Mouse (Mus musculus) embryonic fibroblast, embryonic 13.5 days (primary cell): ENCODE results near the gene Tmem74b.
A peak's percentile ranks its signal among the peaks of the same experiment; 100 is the strongest.

Source experiments
- CTCF ChIP-seq: IDR thresholded peaks from 2 replicates; pipeline ENCODE4 v1.5.1; 2011; ENCODE audit warnings: mild to moderate bottlenecking, control low read depth, low read length, moderate library complexity, borderline replicate concordance; ENCODE audit not compliant: insufficient read depth
- POLR2A ChIP-seq: IDR thresholded peaks from 2 replicates; pipeline ENCODE4 v1.6.1; 2011; ENCODE audit warnings: low read depth, mild to moderate bottlenecking, control low read depth, low read length, moderate library complexity

DNA sequence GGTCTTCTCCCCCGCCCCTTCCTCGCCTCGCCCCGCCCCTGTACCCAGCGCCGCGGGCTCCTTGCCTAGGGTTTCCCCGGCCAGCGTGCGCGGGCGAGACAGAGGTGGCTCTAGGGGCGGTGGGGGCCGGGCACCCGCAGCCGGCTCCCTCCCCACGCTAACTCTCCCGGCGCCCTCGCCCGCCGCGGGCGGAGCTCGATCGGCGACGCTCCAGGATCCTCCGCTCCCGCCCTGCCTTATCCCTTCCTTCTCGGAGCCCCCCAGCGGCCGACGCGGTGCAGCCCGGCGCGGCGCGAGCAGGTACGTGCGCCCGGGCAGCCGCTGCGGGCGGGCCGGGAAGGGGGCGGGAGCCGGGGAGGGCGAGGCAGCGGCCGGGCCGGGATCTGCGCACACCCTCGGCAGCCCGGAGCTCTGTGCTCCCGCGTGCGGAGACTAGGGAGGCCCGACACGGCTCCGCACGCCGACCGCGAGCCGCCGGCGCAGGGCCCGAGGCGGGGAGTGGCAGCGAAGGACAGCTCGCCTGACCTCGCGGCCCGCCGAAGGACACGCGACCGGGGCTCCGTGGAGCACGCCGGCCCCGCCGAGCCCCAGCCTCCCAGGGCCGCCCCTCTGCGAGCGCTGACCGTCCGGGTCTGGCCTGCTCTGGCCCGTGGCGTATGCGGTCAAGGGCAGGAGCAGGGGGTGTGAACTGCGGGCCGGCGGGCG lies 490 bp downstream of the Tmem74b start:
- TF ChIP-seq CTCF (0 out of 2 replicates have a peak, but pooled peaks have one; percentile 8), POLR2A (no peak)
